Mouse (Mus musculus) heart, embryonic 14.5 days (tissue): ENCODE results near the gene Mecom. TPM values are rescaled to one million over a fixed set of nuclear protein-coding genes. Genes with fewer than 3 reads are reported as not detected.

Experiments used
- ATAC-seq: fragments of 200-750 bp; cut with Nextera tagmentation; 2 replicates; pipeline ENCODE4 v1.8.0; 2017; ENCODE audit warnings: low read depth, moderate TSS enrichment; ENCODE audit not compliant: insufficient number of reproducible peaks, insufficient read depth, low FRiP score
- H3K27ac ChIP-seq, 2 experiments: fragments of 200-500 bp in 1 of 2; fragments of 300-500 bp in 1 of 2; sonication (generic) in 1 of 2; replicated peaks in 1 of 2; 2 replicates each; pipeline ENCODE4 v1.5.1; 2012 to 2014; ENCODE audit warnings: low read depth in 2 of 2, low read length in 2 of 2, control low read depth in 1 of 2, mild to moderate bottlenecking in 1 of 2, mixed read lengths in 1 of 2; ENCODE audit not compliant: control insufficient read depth in 1 of 2, insufficient read depth in 1 of 2
- H3K27me3 ChIP-seq: fragments of 300-500 bp; sonication (generic); 2 replicates; pipeline ENCODE4 v1.6.1; 2014; ENCODE audit warnings: mild to moderate bottlenecking, low read length, control low read depth; ENCODE audit not compliant: control insufficient read depth, insufficient read depth
- H3K36me3 ChIP-seq: fragments of 300-500 bp; sonication (generic); 2 replicates; pipeline ENCODE4 v1.6.1; 2014; ENCODE audit warnings: mild to moderate bottlenecking, control low read depth, low read length, mixed read lengths; ENCODE audit not compliant: control insufficient read depth, insufficient read depth
- H3K4me1 ChIP-seq, 2 experiments: fragments of 200-500 bp in 1 of 2; fragments of 300-500 bp in 1 of 2; sonication (generic) in 1 of 2; 2 replicates each; pipeline ENCODE4 v1.6.1; 2012 to 2014; ENCODE audit warnings: low read length in 2 of 2, control low read depth in 1 of 2, mixed read lengths in 1 of 2; ENCODE audit not compliant: control insufficient read depth in 2 of 2, insufficient read depth in 2 of 2
- H3K4me2 ChIP-seq: fragments of 300-500 bp; sonication (generic); 2 replicates; pipeline ENCODE4 v1.6.1; 2014; ENCODE audit warnings: mild to moderate bottlenecking, low read length
- H3K4me3 ChIP-seq, 2 experiments: fragments of 200-500 bp in 1 of 2; fragments of 300-500 bp in 1 of 2; sonication (generic) in 1 of 2; 2 replicates each; pipeline ENCODE4 v1.5.1; 2012 to 2014; ENCODE audit warnings: low read length in 2 of 2, mild to moderate bottlenecking in 2 of 2, control low read depth in 1 of 2, low read depth in 1 of 2, moderate library complexity in 1 of 2; ENCODE audit not compliant: control insufficient read depth in 1 of 2, insufficient read depth in 1 of 2
- H3K9ac ChIP-seq: fragments of 300-500 bp; sonication (generic); 2 replicates; pipeline ENCODE4 v1.6.1; 2014; ENCODE audit warnings: mild to moderate bottlenecking, low read length
- H3K9me3 ChIP-seq: fragments of 300-500 bp; sonication (generic); 2 replicates; pipeline ENCODE4 v1.6.1; 2016; ENCODE audit warnings: low read length, control low read depth; ENCODE audit not compliant: control insufficient read depth
- WGBS: fragments of 180-500 bp; shearing (Covaris S2); extraction: QIAGEN DNeasy Blood & Tissue Kit; methylation state at CpG from one replicate; pipeline ENCODE4 v1.1.7; 2014; 5-methylcytosine and 5-hydroxymethylcytosine counted together
- polyA plus RNA-seq: library from polyadenylated mRNA; unstranded; fragments of >200 nt; fragmentation: Nextera tagmentation; extraction: Ambion mirVana; gene quantifications from 2 replicates; pipeline ENCODE4 v1.2.1, GENCODE M21; 2014

Mecom gene
- polyA plus RNA-seq, 1 experiment from 2014 or later, result 23.0 TPM

DNA sequence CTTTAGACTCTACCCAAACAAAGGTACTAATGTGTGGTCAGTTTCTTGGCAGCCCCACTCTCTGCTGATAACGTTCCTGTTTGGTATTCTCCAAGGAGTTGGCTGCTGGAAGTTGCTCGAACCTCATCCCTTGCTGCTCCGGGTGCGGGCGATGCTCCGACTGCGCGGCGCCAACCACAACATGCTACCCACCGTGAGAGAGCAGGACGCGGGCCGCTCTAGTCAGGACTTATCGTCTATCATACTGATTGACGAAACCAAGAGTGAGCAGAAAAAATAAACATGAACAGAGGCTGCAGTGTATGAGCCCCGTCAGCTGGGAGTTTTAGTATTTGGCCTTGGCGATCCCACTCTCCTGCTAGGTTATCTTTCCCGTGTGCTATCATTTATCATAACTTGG, 441.3 kb downstream of the Mecom start:
- Histone ChIP-seq H3K36me3 (no peaks in the 10 kb centered on the region), H3K4me1 (peaks cover 7% of the 10 kb centered on the region in 2 experiments; a peak in 3 of 4 replicates), H3K27ac (peak overlapping the region; percentile 56 to 73), H3K9ac (no peak overlapping the region), H3K9me3 (no peaks in the 10 kb centered on the region), H3K4me3 (peak overlapping the region; percentile 6 to 7; a peak in 3 of 4 replicates), H3K27me3 (no peaks in the 10 kb centered on the region), H3K4me2 (peak overlapping the region; percentile 57)
- WGBS, result 20% methylated on average over 18 of the region's 18 CpGs
- ATAC-seq, result peak; percentile 89

DNA sequence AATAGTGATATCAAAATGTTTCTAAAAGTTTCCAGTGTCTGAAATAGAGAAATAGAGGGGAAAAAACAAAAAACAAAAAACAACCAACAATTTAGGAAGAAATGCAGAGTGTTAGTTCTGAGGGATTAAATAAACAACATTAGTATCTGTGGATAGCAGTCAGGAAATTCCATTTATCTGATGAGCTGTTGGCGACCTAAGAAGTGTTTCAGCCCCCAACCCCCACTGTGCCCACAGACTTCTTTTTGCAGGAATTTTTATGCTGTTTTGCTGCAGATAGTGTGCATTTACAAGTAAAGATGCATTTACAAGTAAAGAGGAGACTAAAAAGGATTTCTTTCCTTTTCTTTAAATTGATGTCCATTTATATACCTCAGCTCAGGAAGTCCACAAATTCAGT, 441.9 kb downstream of the Mecom start:
- Histone ChIP-seq H3K27ac (peak overlapping the region in 1 of 2 experiments; percentile 81; a peak in 3 of 4 replicates), H3K9ac (no peak overlapping the region), H3K9me3 (no peaks in the 10 kb centered on the region), H3K4me1 (peaks cover 7% of the 10 kb centered on the region in 2 experiments; a peak in 3 of 4 replicates), H3K36me3 (no peaks in the 10 kb centered on the region), H3K27me3 (no peaks in the 10 kb centered on the region), H3K4me3 (no peak overlapping the region), H3K4me2 (peak overlapping the region; percentile 57; the same call in 1 of the 2 replicates)
- 27% methylated on average over 1 of the region's 1 CpGs for WGBS
- ATAC-seq, result no peak

DNA sequence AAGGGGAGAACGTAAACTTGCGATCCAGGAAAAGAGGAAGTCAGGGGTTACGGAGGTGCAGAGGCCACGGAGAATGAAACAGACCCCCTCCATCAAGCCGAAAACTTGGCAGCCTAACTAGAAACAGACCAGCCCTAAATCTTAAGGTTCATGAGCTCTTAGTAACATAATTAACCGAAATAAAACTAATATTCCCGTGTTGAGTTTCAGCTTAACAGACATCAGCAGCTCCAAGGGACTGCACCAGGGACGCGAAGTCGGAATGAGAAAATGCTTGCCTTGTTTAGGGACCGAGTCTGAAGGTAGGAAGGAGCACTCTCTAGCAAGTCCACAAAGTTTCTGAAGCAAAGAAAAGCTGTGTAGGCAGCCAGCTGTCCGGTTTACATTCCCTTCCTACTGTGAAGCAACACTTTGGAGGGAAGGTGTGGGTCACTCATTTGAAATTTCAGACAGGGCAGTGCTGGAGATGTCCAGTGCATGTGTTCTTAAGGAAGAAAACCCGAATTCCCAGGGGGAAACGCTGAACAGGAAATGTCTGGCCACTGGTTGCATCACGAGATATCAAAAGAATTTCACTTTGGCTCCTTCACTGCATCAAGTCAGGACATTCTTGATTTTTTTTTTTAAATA, 442.5 kb downstream of the Mecom start:
- Histone ChIP-seq H3K9me3 (no peaks in the 10 kb centered on the region), H3K4me3 (peak overlapping the region; percentile 16; a peak in 2 of 4 replicates), H3K36me3 (no peaks in the 10 kb centered on the region), H3K4me1 (peaks cover 7% of the 10 kb centered on the region in 2 experiments; a peak in 3 of 4 replicates), H3K9ac (peak overlapping the region; percentile 38; the same call in 1 of the 2 replicates), H3K27me3 (no peaks in the 10 kb centered on the region), H3K27ac (peak overlapping the region; percentile 81 to 86), H3K4me2 (peak overlapping the region; percentile 56)
- peak; percentile 43; the same call in 1 of the 2 replicates for ATAC-seq
- WGBS, result 26% methylated on average over 15 of the region's 15 CpGs

DNA sequence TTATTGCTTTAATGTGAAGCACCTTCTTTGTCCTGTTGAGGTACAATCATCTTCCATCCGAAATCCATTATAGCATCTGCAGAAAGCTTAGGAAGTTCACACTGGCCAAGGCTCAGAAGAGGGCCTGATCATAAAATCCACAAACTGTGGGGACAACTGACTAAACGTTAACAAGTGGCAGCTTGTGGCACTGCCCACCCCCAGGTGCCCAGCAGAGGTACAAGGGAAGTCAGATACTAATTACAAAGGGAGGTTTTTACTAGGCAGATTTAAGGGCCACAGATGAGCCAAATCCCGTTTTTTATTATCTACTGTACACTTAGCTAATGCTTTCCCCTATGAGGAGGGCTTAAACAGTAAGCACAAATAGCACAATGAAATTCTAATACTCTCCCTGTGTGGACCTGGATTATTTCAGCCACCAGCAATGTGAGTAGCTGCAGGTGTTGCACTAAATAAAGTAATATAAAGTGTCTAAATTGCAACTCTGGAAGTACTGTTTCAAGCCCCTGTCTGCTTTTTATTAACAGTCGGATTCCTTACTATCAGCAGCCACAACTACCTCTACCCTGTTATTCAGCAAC, 443.2 kb downstream of the Mecom start:
- Histone ChIP-seq H3K27ac (peak overlapping the region; percentile 41 to 81; a peak in 2 of 4 replicates), H3K27me3 (no peaks in the 10 kb centered on the region), H3K4me2 (peak overlapping the region; percentile 56), H3K9me3 (no peaks in the 10 kb centered on the region), H3K9ac (peak overlapping the region; percentile 38; the same call in 1 of the 2 replicates), H3K4me1 (peaks cover 7% of the 10 kb centered on the region in 2 experiments; a peak in 3 of 4 replicates), H3K4me3 (no peak overlapping the region), H3K36me3 (no peaks in the 10 kb centered on the region)
- no peak for ATAC-seq
- 46% methylated on average over 4 of the region's 4 CpGs for WGBS

DNA sequence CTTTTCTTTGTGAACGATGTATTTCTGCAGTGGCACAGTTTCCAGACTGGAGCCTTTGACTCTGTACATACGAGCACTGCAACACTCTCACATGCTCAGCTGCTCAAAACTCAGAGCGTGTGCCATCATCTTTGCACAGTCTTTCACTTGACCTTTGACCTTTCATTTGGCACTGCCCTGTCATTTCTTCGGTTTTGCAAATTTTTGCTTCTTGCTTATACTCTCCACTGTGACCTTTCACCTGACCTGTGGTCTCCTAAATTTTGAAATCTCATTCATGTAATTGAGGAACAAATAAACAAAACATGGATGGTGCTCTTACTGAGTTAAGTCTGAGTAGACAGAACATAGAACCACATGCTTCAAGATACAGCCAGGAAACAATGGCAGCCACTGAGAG, 446.7 kb downstream of the Mecom start:
- no peak overlapping the region for H3K4me2 ChIP-seq
- H3K4me1 ChIP-seq, result peaks cover 7 to 9% of the 10 kb centered on the region in 2 experiments; a peak in 3 of 4 replicates
- WGBS, result 83% methylated on average over 4 of the region's 4 CpGs
- H3K9ac ChIP-seq, result no peak overlapping the region
- H3K9me3 ChIP-seq, result no peaks in the 10 kb centered on the region
- H3K4me3 ChIP-seq, result no peak overlapping the region
- no peaks in the 10 kb centered on the region for H3K36me3 ChIP-seq
- no peak for ATAC-seq
- H3K27me3 ChIP-seq, result no peaks in the 10 kb centered on the region
- no peak overlapping the region for H3K27ac ChIP-seq

DNA sequence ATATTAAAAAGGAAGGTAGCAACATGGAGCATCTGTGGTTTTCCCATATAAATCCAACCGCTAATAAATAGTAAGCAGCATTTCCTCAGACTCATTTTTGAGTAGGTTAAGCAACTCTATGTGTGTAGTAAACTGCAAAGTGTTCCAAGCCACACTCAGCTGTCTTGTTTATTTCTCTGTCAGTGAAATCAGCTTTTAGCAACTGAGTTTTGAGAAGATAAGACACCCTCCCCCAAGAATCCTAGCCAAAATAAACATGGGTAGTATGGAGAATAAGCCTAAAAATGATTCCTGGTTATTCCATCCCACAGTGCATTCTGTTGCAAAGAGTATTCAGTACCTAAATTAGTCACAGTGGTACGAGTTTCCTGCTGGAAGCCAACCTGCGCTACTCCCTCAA, 450.1 kb downstream of the Mecom start:
- whole genome bisulfite sequencing, result 64% methylated on average over 3 of the region's 3 CpGs
- Histone ChIP-seq H3K4me3 (no peak overlapping the region), H3K4me1 (peaks cover 0 to 4% of the 10 kb centered on the region in 2 experiments; a peak in 1 of 4 replicates), H3K27me3 (no peaks in the 10 kb centered on the region), H3K9me3 (no peaks in the 10 kb centered on the region), H3K4me2 (no peak overlapping the region), H3K27ac (peak overlapping the region in 1 of 2 experiments; percentile 51; a peak in 1 of 4 replicates), H3K36me3 (no peaks in the 10 kb centered on the region), H3K9ac (no peak overlapping the region)
- no peak for ATAC-seq

DNA sequence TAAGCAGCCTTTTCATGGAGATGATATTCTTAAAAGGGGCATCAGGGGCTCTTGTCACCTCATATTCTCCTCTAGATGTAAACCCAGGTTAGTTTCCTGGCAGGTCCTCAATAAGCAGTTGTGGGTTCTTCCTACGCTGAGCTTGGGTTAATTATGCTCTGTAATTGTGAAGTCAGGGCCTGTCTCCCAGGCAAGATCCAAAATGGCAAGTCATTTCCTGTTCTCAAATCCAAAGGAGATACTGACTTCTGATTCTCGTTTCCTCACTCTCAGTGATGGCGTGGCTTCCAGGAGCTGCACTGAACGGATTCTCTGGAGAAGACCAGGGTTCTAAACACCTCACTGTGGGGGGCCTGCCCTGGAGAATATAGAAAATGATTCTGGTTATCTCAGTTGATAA, 450.7 kb downstream of the Mecom start:
- Histone ChIP-seq H3K4me2 (no peak overlapping the region), H3K27me3 (no peaks in the 10 kb centered on the region), H3K9me3 (no peaks in the 10 kb centered on the region), H3K36me3 (no peaks in the 10 kb centered on the region), H3K27ac (peak overlapping the region; percentile 33 to 51; a peak in 3 of 4 replicates), H3K4me1 (peaks cover 0 to 4% of the 10 kb centered on the region in 2 experiments; a peak in 1 of 4 replicates), H3K4me3 (no peak overlapping the region), H3K9ac (no peak overlapping the region)
- WGBS, result 40% methylated on average over 4 of the region's 4 CpGs
- no peak for ATAC-seq
